Comparison of ENCODE assay signal across 31 mouse cellular contexts in genomic region chr11:94032971-94033370, GRCm38 (mm10). TPM values are rescaled to one million over a fixed set of nuclear protein-coding genes. Genes with fewer than 3 reads are reported as not detected.
DNase-seq lines count a peak whose midpoint lies in the region; ATAC-seq and TF ChIP-seq lines count a peak whose summit lies in the region.
"Had no signal": no experiment of that assay in that cellular context is flagged by ENCODE, and none has a peak within 500 bp of the region (broad histone marks: within the 10 kb centered on the region; RNA-seq: fewer than 3 reads in every experiment).

No protein-coding gene starts in this region.

- H3K9ac ChIP-seq in embryonic facial prominence, embryonic 13.5 days: no peak overlapping the region
- H3K9ac ChIP-seq in lung, postnatal 0 days (replicated peaks; ENCODE audit: low read depth): no peak overlapping the region
- H3K9ac ChIP-seq in embryonic facial prominence, embryonic 15.5 days: no peak overlapping the region
- H3K9ac ChIP-seq: embryonic facial prominence, embryonic 12.5 days; forebrain, embryonic 13.5 days; heart, embryonic 12.5 days; hindbrain, embryonic 13.5 days; liver, embryonic 14.5 days; neural tube, embryonic 13.5 days had no signal

- H3K4me2 ChIP-seq in embryonic facial prominence, embryonic 13.5 days: no peak overlapping the region
- no peak overlapping the region for H3K4me2 ChIP-seq in lung, postnatal 0 days (replicated peaks; ENCODE audit: low read depth, low read length)
- no peak overlapping the region for H3K4me2 ChIP-seq in embryonic facial prominence, embryonic 15.5 days (replicated peaks)
- H3K4me2 ChIP-seq: embryonic facial prominence, embryonic 12.5 days; forebrain, embryonic 13.5 days; heart, embryonic 12.5 days; hindbrain, embryonic 13.5 days; midbrain, embryonic 11.5 days; neural tube, embryonic 13.5 days had no signal

- 62% methylated on average over 2 of the region's 2 CpGs for WGBS in embryonic facial prominence, embryonic 13.5 days
- WGBS in embryonic facial prominence, embryonic 10.5 days: 70% methylated on average over 2 of the region's 2 CpGs
- 44% methylated on average over 2 of the region's 2 CpGs for WGBS in lung, postnatal 0 days
- 49% methylated on average over 2 of the region's 2 CpGs for WGBS in embryonic facial prominence, embryonic 15.5 days
- 82% methylated on average over 2 of the region's 2 CpGs for WGBS in thymus, adult 2 months

- H3K4me1 ChIP-seq in embryonic facial prominence, embryonic 13.5 days: no peaks in the 10 kb centered on the region
- no peaks in the 10 kb centered on the region for H3K4me1 ChIP-seq in embryonic facial prominence, embryonic 10.5 days
- H3K4me1 ChIP-seq in lung, postnatal 0 days (ENCODE audit: insufficient read depth, low read depth, low read length): no peaks in the 10 kb centered on the region
- no peaks in the 10 kb centered on the region for H3K4me1 ChIP-seq in embryonic facial prominence, embryonic 15.5 days
- no peaks in the 10 kb centered on the region for H3K4me1 ChIP-seq in thymus, adult 2 months (replicated peaks; ENCODE audit: control insufficient read depth, insufficient read depth, low read length)
- H3K4me1 ChIP-seq: embryonic facial prominence, embryonic 12.5 days; forebrain, embryonic 13.5 days; hindbrain, embryonic 13.5 days; neural tube, embryonic 13.5 days had no signal

- DNase-seq in embryonic facial prominence, embryonic 10.5 days (ENCODE audit: low spot score): no peak
- peak; percentile 29 for DNase-seq in lung, postnatal 0 days (ENCODE audit: low spot score)
- DNase-seq in lung, postnatal 36 days: no peak
- DNase-seq in thymus, adult 2 months: no peak
- DNase-seq: adrenal gland, postnatal 10 days; cerebellum, adult 8-10 months; cerebellum, postnatal 36 days; gastrocnemius, postnatal 25 days; heart, postnatal 14 days; kidney, adult 9 months; kidney, postnatal 10 days; liver; lung, adult 2 months; lung, postnatal 14 days; right cerebral cortex, postnatal 4 days; thymus, adult 18-20 months; thymus, postnatal 36 days had no signal

- H3K9me3 ChIP-seq in embryonic facial prominence, embryonic 13.5 days: no peaks in the 10 kb centered on the region
- H3K9me3 ChIP-seq in embryonic facial prominence, embryonic 10.5 days: no peaks in the 10 kb centered on the region
- H3K9me3 ChIP-seq in lung, postnatal 0 days (ENCODE audit: low read length): no peaks in the 10 kb centered on the region
- H3K9me3 ChIP-seq in embryonic facial prominence, embryonic 15.5 days (replicated peaks): no peaks in the 10 kb centered on the region
- H3K9me3 ChIP-seq: embryonic facial prominence, embryonic 12.5 days; forebrain, embryonic 13.5 days; heart, embryonic 12.5 days; hindbrain, embryonic 13.5 days; neural tube, embryonic 13.5 days had no signal

- H3K27ac ChIP-seq in embryonic facial prominence, embryonic 13.5 days: 0 out of 2 replicates have a peak overlapping the region, but pooled peaks have one; percentile 22
- H3K27ac ChIP-seq in embryonic facial prominence, embryonic 10.5 days (replicated peaks): no peak overlapping the region
- no peak overlapping the region for H3K27ac ChIP-seq in lung, postnatal 0 days (ENCODE audit: low read length)
- H3K27ac ChIP-seq in embryonic facial prominence, embryonic 15.5 days (replicated peaks): peak overlapping the region; percentile 22; the same call in 1 of the 2 replicates
- H3K27ac ChIP-seq in thymus, adult 2 months (ENCODE audit: control insufficient read depth, insufficient read depth, low read length): no peak overlapping the region
- H3K27ac ChIP-seq: embryonic facial prominence, embryonic 12.5 days; forebrain, embryonic 13.5 days; hindbrain, embryonic 13.5 days; liver, embryonic 14.5 days; neural tube, embryonic 13.5 days; stomach, postnatal 0 days had no signal

- no peaks in the 10 kb centered on the region; the same call in 1 of the 2 replicates for H3K36me3 ChIP-seq in embryonic facial prominence, embryonic 13.5 days
- H3K36me3 ChIP-seq in embryonic facial prominence, embryonic 10.5 days (replicated peaks): peaks cover 5% of the 10 kb centered on the region; the same call in 1 of the 2 replicates
- no peaks in the 10 kb centered on the region for H3K36me3 ChIP-seq in lung, postnatal 0 days (ENCODE audit: insufficient read depth, low read length)
- H3K36me3 ChIP-seq in embryonic facial prominence, embryonic 15.5 days: no peaks in the 10 kb centered on the region
- H3K36me3 ChIP-seq in thymus, adult 2 months (ENCODE audit: control insufficient read depth, insufficient read depth, low read length): no peaks in the 10 kb centered on the region
- H3K36me3 ChIP-seq: embryonic facial prominence, embryonic 12.5 days; hindbrain, embryonic 13.5 days; neural tube, embryonic 13.5 days had no signal

- ATAC-seq in embryonic facial prominence, embryonic 13.5 days (ENCODE audit: insufficient number of reproducible peaks, insufficient read depth, low FRiP score, low TSS enrichment, low read depth): no peak
- ATAC-seq in lung, postnatal 0 days: peak; percentile 44
- no peak for ATAC-seq in embryonic facial prominence, embryonic 15.5 days (ENCODE audit: insufficient number of reproducible peaks, low FRiP score, low TSS enrichment, low read depth)
- no peak for ATAC-seq in activated CD4-positive, CD25-positive, alpha-beta regulatory T cell, adult 4 months
- ATAC-seq: CD4-positive, CD25-positive, alpha-beta regulatory T cell, adult 4 months; forebrain, embryonic 13.5 days; intestine, postnatal 0 days; midbrain, embryonic 16.5 days had no signal

- TF ChIP-seq EP300 in lung, postnatal 0 days (IDR thresholded peaks at IDR 0.05): no peak

- no peak for TF ChIP-seq POLR2A in thymus, adult 2 months (IDR thresholded peaks at IDR 0.05; ENCODE audit: control insufficient read depth, extremely low read depth, insufficient read depth, low read length, poor library complexity)

- no peak for TF ChIP-seq CTCF in lung, postnatal 0 days (IDR thresholded peaks at IDR 0.05)
- TF ChIP-seq CTCF in thymus, adult 2 months (IDR thresholded peaks at IDR 0.05; ENCODE audit: borderline replicate concordance, control insufficient read depth, extremely low read depth, insufficient read depth, low read length, poor library complexity): no peak

- no peak overlapping the region for H3K4me3 ChIP-seq in embryonic facial prominence, embryonic 13.5 days
- no peak overlapping the region for H3K4me3 ChIP-seq in embryonic facial prominence, embryonic 10.5 days
- no peak overlapping the region for H3K4me3 ChIP-seq in lung, postnatal 0 days (ENCODE audit: low read depth, low read length)
- H3K4me3 ChIP-seq in embryonic facial prominence, embryonic 15.5 days (replicated peaks): no peak overlapping the region
- H3K4me3 ChIP-seq in thymus, adult 2 months (ENCODE audit: control insufficient read depth, insufficient read depth, low read length): no peak overlapping the region
- H3K4me3 ChIP-seq: embryonic facial prominence, embryonic 12.5 days; forebrain, embryonic 13.5 days; heart, embryonic 12.5 days; hindbrain, embryonic 13.5 days; neural tube, embryonic 13.5 days had no signal

- no peaks in the 10 kb centered on the region for H3K27me3 ChIP-seq in embryonic facial prominence, embryonic 13.5 days
- H3K27me3 ChIP-seq in embryonic facial prominence, embryonic 10.5 days (replicated peaks; ENCODE audit: low read depth, poor library complexity, severe bottlenecking): no peaks in the 10 kb centered on the region
- H3K27me3 ChIP-seq in lung, postnatal 0 days (replicated peaks; ENCODE audit: insufficient read depth, low read length): no peaks in the 10 kb centered on the region
- no peaks in the 10 kb centered on the region for H3K27me3 ChIP-seq in embryonic facial prominence, embryonic 15.5 days
- H3K27me3 ChIP-seq in thymus, adult 2 months (ENCODE audit: control insufficient read depth, insufficient read depth, low read length): no peaks in the 10 kb centered on the region
- H3K27me3 ChIP-seq: embryonic facial prominence, embryonic 12.5 days; forebrain, embryonic 13.5 days; heart, embryonic 12.5 days; hindbrain, embryonic 13.5 days; neural tube, embryonic 13.5 days had no signal

RNA-seq across cellular contexts. Expression of gene Spag9, which starts 37.1 kb away (rescaled TPM):
- polyA plus RNA-seq in embryonic facial prominence, embryonic 13.5 days (2015; fragmentation: Nextera tagmentation; extraction: Ambion mirVana): 46.3 and 56.7 TPM in 2 replicates
- 35.5 and 39.4 TPM in 2 replicates for polyA plus RNA-seq in embryonic facial prominence, embryonic 10.5 days (2016; fragmentation: Nextera tagmentation; extraction: Ambion mirVana)
- 77.9 and 87.4 TPM in 2 replicates for polyA plus RNA-seq in lung, postnatal 0 days (2015; fragmentation: Nextera tagmentation; extraction: Ambion mirVana)
- polyA plus RNA-seq in embryonic facial prominence, embryonic 15.5 days (2015; fragmentation: Nextera tagmentation; extraction: Ambion mirVana): 43.4 and 51.5 TPM in 2 replicates
- 22.0 and 32.6 TPM in 2 replicates for polyA plus RNA-seq in thymus, adult 2 months (2012; rRNA removed)
- polyA plus RNA-seq in activated CD4-positive, CD25-positive, alpha-beta regulatory T cell, adult 4 months (2017; shearing (Covaris generic)): 10 to 100 TPM; 17.2 to 18.7 TPM

Comparison
In these comparisons a context has a peak if more than half of its experiments do, and no peak if none do; other contexts are left out.
1. H3K27ac ChIP-seq: peak in embryonic facial prominence, embryonic 13.5 days (single experiment) and embryonic facial prominence, embryonic 15.5 days (single experiment); none in embryonic facial prominence, embryonic 10.5 days (single experiment), lung, postnatal 0 days (single experiment) and thymus, adult 2 months (single experiment).